Mouse (Mus musculus) midbrain, embryonic 11.5 days (tissue): ENCODE data around the gene Tns2. TPM values are rescaled to one million over a fixed set of nuclear protein-coding genes. Genes with fewer than 3 reads are reported as not detected.
A peak's percentile ranks its signal among the peaks of the same experiment; 100 is the strongest.
"Not testable (repeated sequence)": the region's sequence is repeated elsewhere in the genome, so short reads cannot be mapped to it uniquely, and the experiment has no call there.

Experiments
- ATAC-seq: fragments of 200-750 bp; cut with Nextera tagmentation; 2 replicates; pipeline ENCODE4 v1.8.0; 2017; ENCODE audit warnings: moderate TSS enrichment, moderate library complexity; ENCODE audit not compliant: low FRiP score
- DNase-seq: peaks from one replicate; pipeline ENCODE4 v3.0.0; 2015; ENCODE audit warnings: low spot score; ENCODE audit errors: missing footprints
- H3K27ac ChIP-seq: fragments of 300-500 bp; sonication (generic); 2 replicates; pipeline ENCODE4 v1.5.1; 2014; ENCODE audit warnings: low read depth, low read length
- H3K27me3 ChIP-seq: fragments of 300-500 bp; sonication (generic); 2 replicates; pipeline ENCODE4 v1.6.1; 2014; ENCODE audit warnings: mild to moderate bottlenecking, low read length, moderate library complexity, mixed read lengths; ENCODE audit not compliant: control insufficient read depth, insufficient read depth
- H3K36me3 ChIP-seq: fragments of 300-500 bp; sonication (generic); 2 replicates; pipeline ENCODE4 v1.6.1; 2014; ENCODE audit warnings: mild to moderate bottlenecking, low read length, moderate library complexity, mixed read lengths; ENCODE audit not compliant: control insufficient read depth, insufficient read depth
- H3K4me1 ChIP-seq: fragments of 300-500 bp; sonication (generic); 2 replicates; pipeline ENCODE4 v1.6.1; 2014; ENCODE audit warnings: low read length; ENCODE audit not compliant: control insufficient read depth, insufficient read depth
- H3K4me2 ChIP-seq: fragments of 300-500 bp; sonication (generic); 2 replicates; pipeline ENCODE4 v1.6.1; 2014; ENCODE audit warnings: mild to moderate bottlenecking, moderate library complexity
- H3K4me3 ChIP-seq: fragments of 300-500 bp; sonication (generic); 2 replicates; pipeline ENCODE4 v1.5.1; 2014; ENCODE audit warnings: low read depth, low read length
- H3K9ac ChIP-seq: fragments of 300-500 bp; sonication (generic); 2 replicates; pipeline ENCODE4 v1.6.1; 2014; ENCODE audit warnings: low read length
- H3K9me3 ChIP-seq: fragments of 300-500 bp; sonication (generic); 2 replicates; pipeline ENCODE4 v1.6.1; 2016; ENCODE audit warnings: low read length; ENCODE audit not compliant: control insufficient read depth
- WGBS: fragments of 180-500 bp; shearing (Covaris S2); extraction: QIAGEN DNeasy Blood & Tissue Kit; methylation state at CpG from one replicate; pipeline ENCODE4 v1.1.7; 2014; 5-methylcytosine and 5-hydroxymethylcytosine counted together
- polyA plus RNA-seq: library from polyadenylated mRNA; unstranded; fragments of >200 nt; fragmentation: Nextera tagmentation; extraction: Ambion mirVana; gene quantifications from 2 replicates; pipeline ENCODE4 v1.2.1, GENCODE M21; 2014

Gene Tns2
- polyA plus RNA-seq, 1 experiment from 2014 or later: 7.5 TPM

- Histone ChIP-seq H3K27me3 (no peaks in the 10 kb centered on the region), H3K4me2 (peak overlapping the region; percentile 93), H3K9ac (peak overlapping the region; percentile 96), H3K4me3 (peak overlapping the region; percentile 98), H3K4me1 (peaks cover 12% of the 10 kb centered on the region), H3K9me3 (no peaks in the 10 kb centered on the region), H3K27ac (peak overlapping the region; percentile 91), H3K36me3 (no peaks in the 10 kb centered on the region)
- peak; percentile 40 for ATAC-seq
- under 1% methylated on average over 56 of the region's 57 CpGs for WGBS
- peak; percentile 95 for DNase-seq
Measured at GRCm38 (mm10) chr15:102074070-102074731, 26.0 kb upstream of the Tns2 start.

GRCm38 (mm10) chr15:102074876-102075585 lies 25.2 kb upstream of the Tns2 start:
- peak overlapping the region; percentile 93 for H3K4me2 ChIP-seq
- WGBS: 16% methylated on average over 11 of the region's 11 CpGs
- H3K4me3 ChIP-seq: peak overlapping the region; percentile 98
- H3K9ac ChIP-seq: peak overlapping the region; percentile 96
- H3K9me3 ChIP-seq: no peaks in the 10 kb centered on the region
- DNase-seq (peak; percentile 80), ATAC-seq (no peak)
- no peaks in the 10 kb centered on the region for H3K27me3 ChIP-seq
- no peaks in the 10 kb centered on the region for H3K36me3 ChIP-seq
- H3K27ac ChIP-seq: no peak overlapping the region
- peaks cover 12% of the 10 kb centered on the region for H3K4me1 ChIP-seq

- no peak overlapping the region for H3K4me2 ChIP-seq
- no peak overlapping the region for H3K9ac ChIP-seq
- H3K27ac ChIP-seq: no peak overlapping the region
- 91% methylated on average over 2 of the region's 2 CpGs for WGBS
- peaks cover 12% of the 10 kb centered on the region for H3K4me1 ChIP-seq
- DNase-seq (no peak), ATAC-seq (no peak)
- H3K9me3 ChIP-seq: no peaks in the 10 kb centered on the region
- no peak overlapping the region for H3K4me3 ChIP-seq
- no peaks in the 10 kb centered on the region for H3K27me3 ChIP-seq
- H3K36me3 ChIP-seq: no peaks in the 10 kb centered on the region; the same call in 1 of the 2 replicates
Measured at GRCm38 (mm10) chr15:102077111-102077677, 23.0 kb upstream of the Tns2 start.

- no peak overlapping the region for H3K4me2 ChIP-seq
- H3K27me3 ChIP-seq: no peaks in the 10 kb centered on the region
- ATAC-seq (no peak), DNase-seq (no peak)
- peaks cover 12% of the 10 kb centered on the region for H3K4me1 ChIP-seq
- H3K27ac ChIP-seq: no peak overlapping the region
- peaks cover 6% of the 10 kb centered on the region for H3K36me3 ChIP-seq
- H3K9ac ChIP-seq: no peak overlapping the region
- no peak overlapping the region for H3K4me3 ChIP-seq
- no peaks in the 10 kb centered on the region for H3K9me3 ChIP-seq
- WGBS: 94% methylated on average over 4 of the region's 4 CpGs
Measured at GRCm38 (mm10) chr15:102079221-102079620, 21.0 kb upstream of the Tns2 start.

GRCm38 (mm10) chr15:102079924-102080323 lies 20.3 kb upstream of the Tns2 start:
- H3K27ac ChIP-seq, ATAC-seq, H3K4me2 ChIP-seq, H3K9me3 ChIP-seq, H3K27me3 ChIP-seq, H3K4me1 ChIP-seq, H3K36me3 ChIP-seq, DNase-seq, H3K4me3 ChIP-seq, H3K9ac ChIP-seq: not testable (repeated sequence)
- WGBS: 85% methylated on average over 8 of the region's 8 CpGs

GRCm38 (mm10) chr15:102080429-102080828 lies 19.8 kb upstream of the Tns2 start:
- peaks cover 12% of the 10 kb centered on the region for H3K36me3 ChIP-seq
- H3K9me3 ChIP-seq: no peaks in the 10 kb centered on the region
- H3K27me3 ChIP-seq: no peaks in the 10 kb centered on the region
- no peak overlapping the region for H3K9ac ChIP-seq
- no peak overlapping the region for H3K4me3 ChIP-seq
- 81% methylated on average over 2 of the region's 2 CpGs for WGBS
- ATAC-seq: no peak
- H3K4me1 ChIP-seq: peaks cover 3% of the 10 kb centered on the region
- no peak overlapping the region for H3K27ac ChIP-seq
- no peak for DNase-seq
- no peak overlapping the region for H3K4me2 ChIP-seq

- ATAC-seq: no peak
- Histone ChIP-seq H3K36me3 (peaks cover 19% of the 10 kb centered on the region), H3K4me1 (no peaks in the 10 kb centered on the region), H3K9me3 (no peaks in the 10 kb centered on the region), H3K4me3 (no peak overlapping the region), H3K9ac (no peak overlapping the region), H3K27ac (no peak overlapping the region), H3K27me3 (no peaks in the 10 kb centered on the region), H3K4me2 (no peak overlapping the region)
- DNase-seq: no peak
- 91% methylated on average over 4 of the region's 4 CpGs for WGBS
Measured at GRCm38 (mm10) chr15:102082148-102082547, 18.1 kb upstream of the Tns2 start.

GRCm38 (mm10) chr15:102083028-102083427 lies 17.2 kb upstream of the Tns2 start:
- WGBS: 94% methylated on average over 4 of the region's 4 CpGs
- no peaks in the 10 kb centered on the region for H3K4me1 ChIP-seq
- no peaks in the 10 kb centered on the region for H3K27me3 ChIP-seq
- no peak overlapping the region for H3K27ac ChIP-seq
- no peak for ATAC-seq
- H3K4me3 ChIP-seq: no peak overlapping the region
- no peaks in the 10 kb centered on the region for H3K9me3 ChIP-seq
- no peak overlapping the region for H3K9ac ChIP-seq
- peaks cover 25% of the 10 kb centered on the region for H3K36me3 ChIP-seq
- DNase-seq: no peak
- no peak overlapping the region for H3K4me2 ChIP-seq

GRCm38 (mm10) chr15:102089914-102090585 lies 10.2 kb upstream of the Tns2 start:
- Histone ChIP-seq H3K36me3 (peaks cover 55% of the 10 kb centered on the region), H3K4me3 (no peak overlapping the region), H3K27me3 (no peaks in the 10 kb centered on the region), H3K4me2 (no peak overlapping the region), H3K9me3 (no peaks in the 10 kb centered on the region), H3K27ac (no peak overlapping the region), H3K9ac (no peak overlapping the region), H3K4me1 (no peaks in the 10 kb centered on the region)
- DNase-seq (peak; percentile 71), ATAC-seq (no peak)
- 93% methylated on average over 12 of the region's 12 CpGs for WGBS
